Mouse (Mus musculus) gastrocnemius, adult 8-10 months (tissue): ENCODE results near the gene Dguok. TPM values are rescaled to one million over a fixed set of nuclear protein-coding genes. Genes with fewer than 3 reads are reported as not detected.

Experiments used
- DNase-seq, 2 experiments: peaks; one replicate each; pipeline ENCODE4 v3.0.0; 2022; ENCODE audit warnings: low spot score in 2 of 2
- total RNA-seq, 4 experiments: library from RNA; stranded (reverse); gene quantifications; 2 replicates each; pipeline ENCODE4 v1.2.4; 2022

Gene Dguok
- total RNA-seq, 4 experiments from 2014 or later = 14.6 to 17.3 (median 16.2) TPM

GRCm38 (mm10) chr6:83456131-83456983 is 50.4 kb downstream of the Dguok start:
- peak; percentile 48 to 68 for DNase-seq

DNA sequence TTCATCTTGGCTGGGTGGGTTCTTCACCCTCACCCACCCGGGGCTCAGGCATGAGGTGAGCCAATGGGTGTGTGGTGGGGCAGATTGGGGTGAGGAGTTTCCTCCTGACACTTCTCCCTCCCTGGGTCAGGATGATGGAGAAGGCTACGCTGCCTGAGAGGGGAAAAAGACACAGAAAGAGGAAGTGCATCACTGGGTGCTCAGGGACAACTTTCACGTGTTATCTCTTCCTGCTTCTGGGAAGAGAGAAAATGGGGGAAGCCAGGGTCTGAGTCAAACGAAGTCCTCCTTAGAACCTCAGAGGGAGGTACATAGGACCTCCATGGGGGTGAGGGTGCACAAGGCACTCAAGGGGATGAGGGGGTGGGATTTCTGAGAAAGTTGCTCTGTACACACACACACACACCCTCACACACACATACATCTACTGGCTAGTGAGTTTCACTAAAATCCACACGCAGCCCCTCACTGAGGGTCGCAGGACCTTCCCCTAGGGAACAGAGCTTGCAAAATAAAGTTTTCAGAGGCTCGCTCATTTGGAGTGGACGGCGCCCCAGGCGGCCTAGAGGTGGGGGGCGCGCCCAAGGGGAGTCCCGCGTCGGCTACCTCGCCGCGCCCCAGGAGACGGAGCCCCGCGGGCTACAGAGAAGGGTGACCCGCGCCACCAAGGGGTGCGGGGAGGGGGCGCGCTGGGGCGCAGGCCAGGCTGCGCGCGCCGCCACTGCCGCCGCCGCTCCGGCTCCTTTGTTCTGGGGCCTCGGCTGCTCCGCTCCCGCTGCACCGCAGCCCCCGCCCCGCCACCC is 51.2 kb downstream of the Dguok start:
- no peak for DNase-seq

- DNase-seq = no peak
Measured at GRCm38 (mm10) chr6:83453706-83454105, 53.1 kb downstream of the Dguok start.

- DNase-seq = no peak
Measured at GRCm38 (mm10) chr6:83450451-83451303, 56.1 kb downstream of the Dguok start.

DNA sequence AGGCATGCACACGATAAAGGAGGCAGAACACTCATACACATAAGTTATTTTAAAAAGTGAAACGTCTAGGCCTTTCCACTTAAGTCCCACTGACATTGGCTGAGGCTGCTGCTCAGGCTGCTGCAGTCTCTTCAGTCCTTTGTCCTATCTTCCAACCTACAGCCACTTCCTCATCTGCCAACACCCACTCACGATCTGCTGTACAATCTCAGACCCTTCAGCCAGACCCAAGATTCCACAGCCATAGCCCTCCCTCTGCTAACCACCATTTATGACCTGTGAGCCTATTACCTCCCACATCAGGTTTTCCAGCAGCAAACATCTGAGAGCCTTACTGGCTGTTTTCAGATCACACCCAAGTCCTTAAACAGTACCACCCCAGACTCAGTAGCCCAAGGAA is 57.3 kb downstream of the Dguok start:
- DNase-seq = no peak

- no peak for DNase-seq
Measured at GRCm38 (mm10) chr6:83448911-83449310, 57.9 kb downstream of the Dguok start.

DNA sequence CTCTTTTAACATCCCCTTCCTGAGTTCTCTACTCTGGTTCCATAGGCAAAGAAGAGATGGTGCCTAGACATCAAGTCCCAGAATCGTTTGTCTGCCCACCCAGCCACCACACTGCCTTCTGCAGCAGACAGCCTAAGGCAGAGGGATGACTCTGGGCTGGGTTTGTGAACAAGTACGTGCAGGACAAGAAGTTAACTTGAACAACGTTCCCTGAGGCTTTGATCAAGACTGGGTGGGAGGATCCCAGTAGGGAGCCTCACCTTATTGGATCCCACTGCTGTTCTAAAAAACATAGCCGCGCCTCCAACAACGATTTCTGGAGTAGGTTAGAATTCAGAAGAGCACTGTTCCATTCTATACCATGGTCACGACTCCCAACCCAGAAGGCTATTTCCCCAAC is 59.7 kb downstream of the Dguok start:
- DNase-seq = no peak

- DNase-seq = no peak
Measured at GRCm38 (mm10) chr6:83445796-83446195, 61.0 kb downstream of the Dguok start.

GRCm38 (mm10) chr6:83443441-83444340 is 63.1 kb downstream of the Dguok start:
- peak in 1 of 2 experiments; percentile 60 for DNase-seq

- DNase-seq = no peak
Measured at GRCm38 (mm10) chr6:83442639-83443038, 64.1 kb downstream of the Dguok start.

DNA sequence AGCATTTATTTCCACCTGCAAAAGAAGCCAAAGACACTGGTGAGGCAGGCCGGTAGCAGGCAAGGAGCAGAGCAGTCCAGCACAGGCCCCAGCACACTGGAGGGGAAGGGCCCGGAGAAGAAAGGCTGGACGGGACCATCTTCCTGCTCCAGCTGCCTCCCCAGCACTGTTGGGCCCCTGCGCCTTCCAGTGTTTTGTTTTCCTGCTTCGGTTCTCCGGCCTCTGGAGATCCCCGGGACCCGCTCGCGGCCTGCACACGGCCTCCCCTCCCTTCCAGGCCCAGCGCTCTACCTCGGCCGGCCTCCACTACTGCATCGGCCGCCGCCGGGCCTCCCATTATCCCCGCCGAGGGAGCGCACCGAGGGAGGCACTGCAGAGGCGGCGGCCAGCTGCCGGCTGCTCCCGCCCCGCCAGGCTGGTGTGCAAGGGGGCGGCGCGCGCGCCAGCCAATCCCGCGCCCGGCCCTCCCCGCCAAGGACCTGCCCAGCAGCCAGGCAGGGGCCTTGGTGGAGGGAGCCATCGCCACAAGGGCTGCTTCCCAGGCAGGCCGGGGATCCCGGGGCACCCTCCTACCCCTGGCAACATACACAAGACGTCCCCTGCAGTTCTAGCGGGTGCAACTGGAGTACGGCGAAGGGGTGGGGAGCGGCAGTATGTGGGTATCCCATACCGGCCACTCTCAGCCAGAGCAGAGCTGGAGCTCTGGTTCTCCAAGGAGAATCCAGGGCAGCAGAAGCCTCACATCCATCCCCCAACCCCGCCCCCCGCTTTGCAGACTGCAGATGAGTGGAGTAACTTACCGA is 65.3 kb downstream of the Dguok start:
- peak; percentile 84 to 89 for DNase-seq

- DNase-seq = peak; percentile 43 to 57
Measured at GRCm38 (mm10) chr6:83440510-83441258, 66.1 kb downstream of the Dguok start.

DNA sequence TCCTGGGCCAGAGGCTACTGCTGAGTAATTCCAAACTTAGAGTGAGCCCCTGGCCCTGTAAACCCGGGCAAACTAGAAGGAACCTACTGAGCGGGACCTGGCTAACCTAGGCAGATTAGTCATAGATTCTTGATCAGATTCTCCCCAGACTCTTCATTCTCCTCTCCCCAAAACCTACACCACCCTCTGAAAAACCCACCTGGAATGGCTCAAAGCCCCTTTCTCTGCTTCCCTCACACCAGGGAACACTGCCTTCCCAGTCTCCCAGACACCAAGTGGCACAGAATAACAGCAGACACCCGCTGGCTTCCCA is 66.6 kb downstream of the Dguok start:
- DNase-seq = no peak

DNA sequence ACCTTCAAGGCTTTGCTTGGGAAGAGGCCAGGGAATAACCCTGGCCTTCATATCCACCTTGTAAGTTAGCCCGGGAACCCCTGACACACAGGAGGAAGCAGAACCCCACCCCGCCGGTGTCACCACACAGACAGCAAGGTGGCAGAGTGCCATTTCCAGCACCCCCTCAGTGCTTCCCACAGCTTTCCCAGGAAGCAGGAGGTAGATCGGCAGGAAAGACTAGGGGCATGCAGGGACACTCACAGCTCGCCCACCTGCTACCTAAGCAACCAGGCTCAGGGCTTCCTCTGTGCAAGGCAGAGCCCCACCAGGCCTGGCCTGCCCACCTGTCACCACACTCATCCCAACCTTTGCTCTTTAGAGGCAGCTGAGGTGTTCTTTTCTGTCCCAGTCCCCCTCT is 67.0 kb downstream of the Dguok start:
- DNase-seq = peak in 1 of 2 experiments; percentile 19

- no peak for DNase-seq
Measured at GRCm38 (mm10) chr6:83439119-83439767, 67.5 kb downstream of the Dguok start.

GRCm38 (mm10) chr6:83438584-83438983 is 68.2 kb downstream of the Dguok start:
- no peak for DNase-seq

DNA sequence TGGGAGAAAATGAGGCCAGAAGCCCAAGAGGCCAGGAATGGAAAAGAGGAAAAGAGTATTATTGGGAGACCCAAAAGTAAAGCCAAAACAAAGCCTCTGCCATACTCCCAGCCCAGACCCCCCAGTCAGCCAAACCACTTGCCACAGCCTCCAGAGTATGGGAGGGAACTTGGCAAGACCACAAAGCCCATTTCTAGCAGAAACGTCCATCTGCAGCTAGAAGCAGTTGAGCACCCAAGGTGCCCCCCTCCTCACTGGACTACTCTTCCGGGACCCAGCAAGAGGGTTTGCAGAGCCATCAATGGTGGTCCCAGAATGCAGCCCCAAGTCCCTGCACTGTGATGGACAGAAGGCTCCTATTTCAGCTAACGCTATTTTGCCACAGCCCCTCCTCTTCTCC is 69.0 kb downstream of the Dguok start:
- DNase-seq = no peak

- no peak for DNase-seq
Measured at GRCm38 (mm10) chr6:83437225-83437624, 69.5 kb downstream of the Dguok start.

DNA sequence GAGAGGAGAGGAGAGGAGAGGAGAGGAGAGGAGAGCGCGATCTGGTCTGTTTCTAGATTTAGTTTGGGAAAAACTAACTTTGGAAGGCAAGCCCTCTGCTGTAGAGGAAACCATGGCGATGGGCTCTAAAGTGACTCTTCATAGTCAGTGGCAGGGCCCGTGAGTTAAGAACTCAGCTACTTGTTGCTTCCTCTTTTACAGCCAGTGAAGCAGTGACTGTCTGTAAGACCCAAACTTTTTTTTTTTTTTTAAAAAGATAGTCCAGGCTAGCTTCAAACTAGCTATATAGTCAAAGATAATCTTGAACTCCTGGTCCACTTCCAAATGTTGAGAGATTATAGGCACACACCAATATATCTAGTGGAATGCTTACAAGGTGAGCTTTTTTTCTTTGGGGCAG is 70.2 kb downstream of the Dguok start:
- no peak for DNase-seq
